Mouse (Mus musculus): Measurements from ENCODE around the gene Eef1akmt2. TPM values are rescaled to one million over a fixed set of nuclear protein-coding genes. Genes with fewer than 3 reads are reported as not detected.

Gene Eef1akmt2
- polyA plus RNA-seq, 1 experiment from 2014 or later, result 62.3 TPM

DNA sequence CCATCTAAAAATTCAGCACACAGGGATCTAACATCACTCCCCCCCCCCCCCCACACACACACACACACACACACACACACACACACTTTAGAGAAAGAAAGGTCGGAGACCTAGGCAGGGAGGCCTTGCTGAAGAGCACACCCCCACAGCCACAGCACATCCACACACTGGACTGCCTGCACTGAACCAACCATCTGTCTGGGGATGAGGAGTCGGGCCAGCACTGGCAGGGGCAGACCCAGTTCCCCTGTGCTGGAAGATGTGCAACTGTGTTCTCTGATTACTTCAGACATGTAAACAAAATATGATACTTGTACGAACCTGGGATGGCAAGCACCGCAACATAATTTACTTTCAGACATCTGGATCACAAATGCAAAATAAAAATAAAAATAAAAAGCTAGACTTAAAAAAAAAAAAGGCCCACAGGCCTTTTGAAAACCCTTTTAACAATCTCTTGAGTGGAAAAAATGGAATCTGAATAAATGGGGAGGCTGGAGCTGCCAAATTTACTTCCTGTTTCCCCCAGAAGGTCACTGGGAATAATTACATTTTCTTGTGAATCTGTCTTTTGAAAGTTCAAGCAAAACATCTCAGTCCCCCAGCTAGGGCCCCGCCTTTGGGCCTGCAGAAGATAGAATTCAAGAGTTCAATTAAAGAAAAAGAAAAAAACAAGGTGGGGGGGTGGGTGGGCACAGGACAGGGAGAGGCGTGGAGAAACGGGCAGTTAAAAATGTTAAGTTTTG lies 44.2 kb downstream of the Eef1akmt2 start:
- Histone ChIP-seq H3K27me3 (replicated peaks) (no peaks in the 10 kb centered on the region), H3K9ac (no peak overlapping the region), H3K9me3 (no peaks in the 10 kb centered on the region), H3K4me2 (peak overlapping the region; percentile 40; the same call in 1 of the 2 replicates), H3K27ac (peak overlapping the region; percentile 77), H3K4me1 (peaks cover 57% of the 10 kb centered on the region), H3K4me3 (replicated peaks) (no peak overlapping the region), H3K36me3 (no peaks in the 10 kb centered on the region)
- ATAC-seq (ENCODE audit: insufficient read depth, low FRiP score, low read depth), result no peak
- WGBS, result 42% methylated on average over 7 of the region's 7 CpGs

DNA sequence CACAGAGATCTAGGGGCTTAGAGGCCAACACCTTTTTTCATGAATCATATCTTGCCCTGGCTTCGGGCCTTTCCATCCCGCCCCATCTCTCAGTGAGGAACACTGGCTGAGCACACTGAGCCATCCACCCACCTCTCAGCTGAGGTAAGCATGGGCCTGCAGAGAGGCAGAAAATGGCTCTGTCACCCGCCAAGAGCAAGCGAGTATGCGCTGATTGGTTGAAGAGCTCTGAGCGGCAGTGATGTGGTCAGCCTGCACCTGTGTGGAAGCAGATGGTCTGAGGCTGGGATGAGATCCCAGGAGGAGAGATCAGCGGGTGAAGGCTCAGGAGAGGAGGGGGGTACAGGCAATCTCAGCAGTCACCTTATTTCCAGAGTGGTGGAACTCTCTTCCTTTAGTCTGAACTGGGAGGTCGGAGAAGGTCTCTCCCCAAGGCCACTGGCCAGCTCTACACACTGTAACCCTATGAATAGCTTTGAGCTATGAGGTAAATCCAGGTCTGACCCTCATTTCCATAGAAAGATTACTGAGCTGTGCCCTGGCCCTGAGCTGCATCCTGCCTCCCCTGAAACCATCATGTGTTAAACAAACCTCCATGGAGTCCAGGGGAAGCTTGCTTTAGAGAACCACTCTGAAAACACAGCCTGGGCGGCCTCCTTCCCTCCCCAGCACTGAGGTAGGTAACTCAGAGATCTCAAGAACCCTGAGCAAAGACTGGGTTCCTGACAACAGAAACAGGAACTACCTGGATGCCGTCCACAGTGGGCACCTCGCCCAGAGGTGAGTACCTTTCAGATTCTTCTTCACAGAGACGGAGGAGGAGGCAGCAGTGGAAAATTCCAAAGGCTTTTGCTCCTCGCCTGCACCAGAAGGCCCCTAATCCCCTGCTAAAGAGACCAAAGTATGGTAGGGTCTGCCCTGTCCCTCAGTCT lies 45.3 kb downstream of the Eef1akmt2 start:
- H3K9me3 ChIP-seq, result no peaks in the 10 kb centered on the region
- H3K9ac ChIP-seq, result no peak overlapping the region
- 65% methylated on average over 13 of the region's 13 CpGs for WGBS
- no peak overlapping the region for H3K4me3 ChIP-seq (replicated peaks)
- no peak for ATAC-seq (ENCODE audit: insufficient read depth, low FRiP score, low read depth)
- H3K27ac ChIP-seq, result peak overlapping the region; percentile 77
- no peaks in the 10 kb centered on the region for H3K27me3 ChIP-seq (replicated peaks)
- peaks cover 64% of the 10 kb centered on the region for H3K4me1 ChIP-seq
- no peaks in the 10 kb centered on the region for H3K36me3 ChIP-seq
- no peak overlapping the region for H3K4me2 ChIP-seq

DNA sequence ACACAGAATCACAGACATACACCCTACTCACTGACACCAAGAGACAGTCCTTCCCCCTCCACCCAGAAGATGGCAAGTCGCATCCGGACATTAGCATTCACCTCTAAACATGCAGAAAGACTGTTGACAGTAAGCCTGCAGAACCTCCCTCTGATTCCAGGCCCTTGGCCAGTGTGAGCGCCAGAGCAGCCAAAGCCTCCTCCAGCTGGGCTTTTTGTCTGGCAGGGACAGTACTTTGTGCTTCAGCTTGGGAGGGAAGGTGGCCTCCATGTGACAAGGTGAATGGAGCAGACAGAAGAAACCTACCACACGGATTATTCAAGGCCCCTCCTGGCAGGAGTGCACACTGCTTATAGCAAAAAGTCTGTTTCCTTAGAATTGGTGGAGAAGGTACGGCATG lies 46.2 kb downstream of the Eef1akmt2 start:
- 69% methylated on average over 5 of the region's 5 CpGs for WGBS
- H3K4me2 ChIP-seq, result no peak overlapping the region
- H3K4me3 ChIP-seq (replicated peaks), result no peak overlapping the region
- H3K9me3 ChIP-seq, result no peaks in the 10 kb centered on the region
- ATAC-seq (ENCODE audit: insufficient read depth, low FRiP score, low read depth), result no peak
- peaks cover 66% of the 10 kb centered on the region for H3K4me1 ChIP-seq
- H3K36me3 ChIP-seq, result no peaks in the 10 kb centered on the region
- H3K27ac ChIP-seq, result no peak overlapping the region
- H3K27me3 ChIP-seq (replicated peaks), result no peaks in the 10 kb centered on the region
- no peak overlapping the region for H3K9ac ChIP-seq

DNA sequence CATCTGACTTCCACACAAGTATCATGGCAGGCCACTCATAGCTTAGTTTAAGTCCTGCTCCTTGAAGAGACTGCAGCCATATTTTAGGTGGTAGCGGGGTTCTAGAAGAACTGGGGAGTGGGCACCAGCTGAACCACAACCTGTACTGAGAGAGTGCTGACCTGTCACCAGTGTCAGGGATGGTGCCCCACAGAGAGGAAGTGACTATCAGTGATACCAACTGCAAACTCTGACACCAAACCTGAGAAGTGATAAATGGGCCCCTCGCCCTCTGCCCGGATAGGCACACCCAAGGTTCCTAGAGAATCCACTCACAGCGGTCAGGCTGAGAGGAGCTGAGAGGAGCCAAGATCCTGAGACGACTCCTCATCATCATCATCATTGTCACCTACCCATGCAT lies 47.5 kb downstream of the Eef1akmt2 start:
- Histone ChIP-seq H3K27ac (no peak overlapping the region), H3K36me3 (no peaks in the 10 kb centered on the region), H3K27me3 (replicated peaks) (no peaks in the 10 kb centered on the region), H3K4me1 (peaks cover 57% of the 10 kb centered on the region), H3K9ac (no peak overlapping the region), H3K4me3 (replicated peaks) (no peak overlapping the region), H3K4me2 (no peak overlapping the region), H3K9me3 (no peaks in the 10 kb centered on the region)
- 77% methylated on average over 5 of the region's 5 CpGs for WGBS
- ATAC-seq (ENCODE audit: insufficient read depth, low FRiP score, low read depth), result no peak

DNA sequence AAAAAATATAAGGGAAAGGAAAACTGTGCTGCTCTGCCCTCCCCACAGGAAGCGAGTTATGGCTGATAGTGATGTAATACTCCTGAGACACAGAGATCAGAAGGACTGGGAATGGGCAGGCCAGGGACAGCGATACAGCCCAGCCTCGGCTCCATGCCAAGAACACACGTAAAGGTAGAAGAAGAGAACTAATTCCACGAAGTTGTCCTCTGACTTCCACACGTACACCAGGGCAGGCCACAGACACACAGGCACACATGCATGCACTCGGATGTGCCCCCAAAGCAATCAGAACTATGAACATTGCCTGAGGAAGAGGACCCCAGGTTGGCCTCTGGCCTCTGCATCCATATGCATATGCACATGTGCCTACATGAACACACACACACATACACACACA lies 48.0 kb downstream of the Eef1akmt2 start:
- Histone ChIP-seq H3K4me1 (peaks cover 52% of the 10 kb centered on the region), H3K4me2 (no peak overlapping the region), H3K9ac (no peak overlapping the region), H3K4me3 (replicated peaks) (no peak overlapping the region), H3K27ac (no peak overlapping the region), H3K36me3 (no peaks in the 10 kb centered on the region), H3K27me3 (replicated peaks) (no peaks in the 10 kb centered on the region), H3K9me3 (no peaks in the 10 kb centered on the region)
- WGBS, result 71% methylated on average over 7 of the region's 7 CpGs
- ATAC-seq (ENCODE audit: insufficient read depth, low FRiP score, low read depth), result no peak

DNA sequence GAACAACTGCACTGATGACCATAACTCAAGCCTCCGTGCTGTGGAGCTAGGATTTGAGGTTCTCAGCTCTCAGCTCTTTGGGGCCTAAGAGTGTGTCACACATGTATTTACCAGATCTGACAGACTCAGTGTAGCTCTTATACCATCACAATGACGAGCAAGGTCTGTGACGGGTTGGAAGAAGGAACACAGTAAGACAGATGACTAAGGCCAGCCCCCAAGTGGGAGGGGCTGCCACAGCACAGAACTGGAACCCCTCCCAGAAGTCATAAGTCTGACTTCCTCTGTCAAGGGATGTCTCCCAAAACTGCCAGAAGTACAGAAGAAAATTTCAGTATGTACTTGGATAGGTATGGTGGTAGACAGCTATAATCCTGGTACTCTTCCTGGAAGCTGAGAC lies 48.5 kb downstream of the Eef1akmt2 start:
- H3K27me3 ChIP-seq (replicated peaks), result no peaks in the 10 kb centered on the region

DNA sequence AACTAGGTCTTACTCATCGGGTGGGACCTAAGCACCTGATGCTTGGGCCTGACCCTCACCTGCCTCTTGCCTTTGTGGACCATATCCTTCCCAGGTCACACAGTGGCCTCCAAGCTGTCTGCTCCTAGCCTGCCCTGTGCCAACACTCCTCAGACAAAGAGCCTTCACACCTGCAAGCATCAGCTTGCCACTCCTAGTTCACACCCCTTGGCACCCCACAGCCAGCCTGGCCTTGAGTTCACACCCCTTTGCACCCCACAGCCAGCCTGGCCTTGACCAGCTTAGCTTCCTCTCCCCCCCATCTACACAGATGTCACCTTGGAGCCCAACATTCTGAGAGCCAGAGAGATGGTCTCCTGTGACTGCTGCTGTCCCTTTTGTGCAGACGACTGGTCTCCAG lies 49.1 kb downstream of the Eef1akmt2 start:
- H3K36me3 ChIP-seq, result no peaks in the 10 kb centered on the region
- H3K4me1 ChIP-seq, result peaks cover 41% of the 10 kb centered on the region
- no peak overlapping the region for H3K27ac ChIP-seq
- H3K27me3 ChIP-seq (replicated peaks), result no peaks in the 10 kb centered on the region
- H3K4me2 ChIP-seq, result no peak overlapping the region
- no peak for ATAC-seq (ENCODE audit: insufficient read depth, low FRiP score, low read depth)
- no peaks in the 10 kb centered on the region for H3K9me3 ChIP-seq
- H3K4me3 ChIP-seq (replicated peaks), result no peak overlapping the region
- WGBS, result 70% methylated on average over 2 of the region's 2 CpGs
- no peak overlapping the region for H3K9ac ChIP-seq

More for the DNA sequence above, 48.5 kb downstream of the Eef1akmt2 start:
- Histone ChIP-seq H3K9ac (no peak overlapping the region), H3K9me3 (no peaks in the 10 kb centered on the region), H3K27ac (no peak overlapping the region), H3K4me3 (replicated peaks) (no peak overlapping the region), H3K36me3 (no peaks in the 10 kb centered on the region), H3K4me1 (peaks cover 47% of the 10 kb centered on the region), H3K4me2 (no peak overlapping the region)
- 51% methylated on average over 3 of the region's 3 CpGs for WGBS
- ATAC-seq (ENCODE audit: insufficient read depth, low FRiP score, low read depth), result no peak; the same call in 1 of the 2 replicates

DNA sequence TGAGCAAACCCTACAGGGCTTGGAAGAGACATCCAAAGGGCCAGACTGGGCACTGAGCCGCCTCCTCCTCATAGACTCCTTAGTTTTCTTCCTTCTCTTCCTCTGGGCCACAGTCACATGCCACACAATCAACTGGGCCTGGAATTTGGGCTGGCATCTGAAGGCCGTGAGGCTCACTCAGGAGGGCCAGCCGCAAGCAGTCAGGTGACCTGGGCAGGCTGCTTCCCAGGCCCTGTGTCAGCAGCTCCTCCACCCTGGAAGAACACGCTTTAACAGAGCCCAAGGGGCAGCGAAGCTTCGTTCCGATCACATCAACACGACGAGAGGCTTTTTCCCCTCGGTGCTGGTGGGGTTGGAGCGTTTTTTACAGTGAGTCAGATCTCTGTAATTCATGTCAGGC lies 49.8 kb downstream of the Eef1akmt2 start:
- H3K9me3 ChIP-seq, result no peaks in the 10 kb centered on the region
- peaks cover 35% of the 10 kb centered on the region for H3K4me1 ChIP-seq
- no peak overlapping the region for H3K4me3 ChIP-seq (replicated peaks)
- no peaks in the 10 kb centered on the region for H3K27me3 ChIP-seq (replicated peaks)
- no peak overlapping the region for H3K4me2 ChIP-seq
- no peaks in the 10 kb centered on the region for H3K36me3 ChIP-seq
- no peak overlapping the region for H3K27ac ChIP-seq
- WGBS, result 78% methylated on average over 11 of the region's 11 CpGs
- H3K9ac ChIP-seq, result no peak overlapping the region
- ATAC-seq (ENCODE audit: insufficient read depth, low FRiP score, low read depth), result no peak

DNA sequence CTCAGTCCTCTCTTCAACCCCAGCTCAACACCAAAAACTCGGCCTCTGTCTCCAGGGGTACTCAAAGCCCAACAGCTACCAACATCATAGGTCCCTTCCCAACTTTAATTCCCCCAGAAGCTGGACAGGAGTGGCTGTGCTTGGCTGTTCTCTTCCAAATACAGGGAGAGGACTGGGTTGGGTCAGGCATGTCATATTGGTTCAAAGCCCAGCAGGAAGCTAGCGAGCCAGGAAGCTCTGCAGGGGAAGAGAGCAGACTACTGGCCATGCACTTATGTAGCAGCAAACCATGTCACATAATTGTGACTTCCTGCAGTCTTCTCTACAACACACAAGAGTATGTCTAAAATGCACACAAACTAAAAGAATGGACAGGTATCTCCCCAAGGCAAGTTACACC lies 50.4 kb downstream of the Eef1akmt2 start:
- Histone ChIP-seq H3K27me3 (replicated peaks) (no peaks in the 10 kb centered on the region), H3K9me3 (no peaks in the 10 kb centered on the region), H3K36me3 (no peaks in the 10 kb centered on the region), H3K9ac (no peak overlapping the region), H3K4me2 (no peak overlapping the region), H3K4me1 (peaks cover 29% of the 10 kb centered on the region), H3K27ac (no peak overlapping the region), H3K4me3 (replicated peaks) (no peak overlapping the region)
- 81% methylated on average over 2 of the region's 2 CpGs for WGBS
- ATAC-seq (ENCODE audit: insufficient read depth, low FRiP score, low read depth), result no peak

DNA sequence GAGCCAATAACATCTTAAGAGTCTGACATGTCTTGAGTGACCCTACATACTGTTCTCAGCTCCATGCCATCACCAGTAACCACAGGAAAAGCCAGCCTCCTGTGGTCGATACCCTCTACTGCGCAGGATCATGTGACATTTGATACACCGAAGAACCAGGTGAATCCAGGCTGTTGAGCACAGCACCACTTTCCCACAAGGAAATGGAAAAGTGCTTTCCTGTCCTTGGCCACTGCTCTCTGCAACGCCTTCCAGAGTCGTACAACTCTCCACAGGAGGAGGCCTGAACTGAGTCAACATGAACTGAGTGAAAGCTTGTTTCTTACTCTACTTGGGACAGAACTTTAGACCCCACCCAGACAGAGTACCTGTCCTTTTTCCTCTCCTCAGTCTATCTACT lies 51.0 kb downstream of the Eef1akmt2 start:
- WGBS, result 74% methylated on average over 5 of the region's 5 CpGs
- H3K27ac ChIP-seq, result no peak overlapping the region
- H3K36me3 ChIP-seq, result no peaks in the 10 kb centered on the region
- no peak for ATAC-seq (ENCODE audit: insufficient read depth, low FRiP score, low read depth)
- no peak overlapping the region for H3K9ac ChIP-seq
- no peak overlapping the region for H3K4me3 ChIP-seq (replicated peaks)
- H3K9me3 ChIP-seq, result no peaks in the 10 kb centered on the region
- no peak overlapping the region for H3K4me2 ChIP-seq
- H3K4me1 ChIP-seq, result peaks cover 24% of the 10 kb centered on the region
- no peaks in the 10 kb centered on the region for H3K27me3 ChIP-seq (replicated peaks)

DNA sequence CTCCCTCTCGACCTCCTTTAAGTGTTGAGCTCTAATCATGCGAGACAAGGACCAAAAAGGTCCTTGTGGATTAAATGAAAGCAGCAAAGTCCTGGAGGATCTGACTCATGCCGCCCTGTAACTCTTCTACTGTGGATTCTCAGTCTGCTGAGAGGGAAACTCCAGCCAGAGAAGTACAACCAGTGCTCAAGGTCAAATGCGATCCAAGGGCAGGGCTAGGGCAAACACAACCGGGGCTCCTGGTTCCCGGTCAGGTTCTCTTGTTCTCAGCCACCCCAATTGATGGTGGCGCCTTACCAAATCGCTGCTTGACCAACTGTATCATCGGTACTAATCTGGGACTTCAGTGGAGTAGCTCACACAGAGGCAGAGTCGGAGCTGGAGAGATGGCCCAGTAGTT lies 51.6 kb downstream of the Eef1akmt2 start:
- Histone ChIP-seq H3K4me3 (replicated peaks) (no peak overlapping the region), H3K27ac (no peak overlapping the region), H3K9ac (no peak overlapping the region), H3K9me3 (no peaks in the 10 kb centered on the region), H3K4me1 (peaks cover 19% of the 10 kb centered on the region), H3K36me3 (no peaks in the 10 kb centered on the region), H3K4me2 (no peak overlapping the region), H3K27me3 (replicated peaks) (no peaks in the 10 kb centered on the region)
- ATAC-seq (ENCODE audit: insufficient read depth, low FRiP score, low read depth), result no peak
- 76% methylated on average over 10 of the region's 10 CpGs for WGBS
